Mouse (Mus musculus): ENCODE data around the gene Bag6. TPM values are rescaled to one million over a fixed set of nuclear protein-coding genes. Genes with fewer than 3 reads are reported as not detected.

Gene Bag6
- polyA plus RNA-seq, 1 experiment = 184 TPM

GRCm38 (mm10) chr17:35175968-35176367 lies 41.0 kb downstream of the Bag6 start, which contains the start of gene Aif1:
Gene Aif1, minus strand, starts transcription at chr17:35176068.
- H3K36me3 ChIP-seq (ENCODE audit: control insufficient read depth, insufficient read depth, low read length) = no peaks in the 10 kb centered on the region
- 60% methylated on average over 2 of the region's 2 CpGs for WGBS
- H3K27me3 ChIP-seq (ENCODE audit: control insufficient read depth, insufficient read depth, low read length) = no peaks in the 10 kb centered on the region
- TF ChIP-seq CTCF (IDR thresholded peaks at IDR 0.05; ENCODE audit: extremely low read depth, insufficient read length, insufficient replicate concordance, low read depth, low read length) (no peak), POLR2A (IDR thresholded peaks at IDR 0.05; ENCODE audit: low read depth, low read length) (no peak)
- H3K4me3 ChIP-seq (ENCODE audit: low read depth, low read length) = no peak within 1 kb of the TSS
- peaks cover 18% of the 10 kb centered on the region for H3K4me1 ChIP-seq (ENCODE audit: control insufficient read depth, insufficient read depth, insufficient read length, low read length)
- H3K27ac ChIP-seq (ENCODE audit: insufficient read depth, low read depth, low read length) = peak within 1 kb of the TSS; percentile 20; the same call in 1 of the 2 replicates

- Histone ChIP-seq H3K4me1 (ENCODE audit: control insufficient read depth, insufficient read depth, insufficient read length, low read length) (peaks cover 8% of the 10 kb centered on the region), H3K27ac (ENCODE audit: insufficient read depth, low read depth, low read length) (no peak overlapping the region), H3K4me3 (ENCODE audit: low read depth, low read length) (no peak overlapping the region), H3K27me3 (ENCODE audit: control insufficient read depth, insufficient read depth, low read length) (no peaks in the 10 kb centered on the region), H3K36me3 (ENCODE audit: control insufficient read depth, insufficient read depth, low read length) (no peaks in the 10 kb centered on the region)
- TF ChIP-seq CTCF (IDR thresholded peaks at IDR 0.05; ENCODE audit: extremely low read depth, insufficient read length, insufficient replicate concordance, low read depth, low read length) (peak; percentile 93), POLR2A (IDR thresholded peaks at IDR 0.05; ENCODE audit: low read depth, low read length) (no peak)
- 18% methylated on average over 5 of the region's 5 CpGs for WGBS
Measured at GRCm38 (mm10) chr17:35178528-35178927, 43.5 kb downstream of the Bag6 start.

- Histone ChIP-seq H3K4me3 (ENCODE audit: low read depth, low read length) (no peak overlapping the region), H3K27ac (ENCODE audit: insufficient read depth, low read depth, low read length) (no peak overlapping the region), H3K4me1 (ENCODE audit: control insufficient read depth, insufficient read depth, insufficient read length, low read length) (no peaks in the 10 kb centered on the region), H3K27me3 (ENCODE audit: control insufficient read depth, insufficient read depth, low read length) (no peaks in the 10 kb centered on the region), H3K36me3 (ENCODE audit: control insufficient read depth, insufficient read depth, low read length) (no peaks in the 10 kb centered on the region)
- 82% methylated on average over 5 of the region's 5 CpGs for WGBS
- no peak for TF ChIP-seq POLR2A (IDR thresholded peaks at IDR 0.05; ENCODE audit: low read depth, low read length)
- TF ChIP-seq CTCF (IDR thresholded peaks at IDR 0.05; ENCODE audit: extremely low read depth, insufficient read length, insufficient replicate concordance, low read depth, low read length) = no peak
Measured at GRCm38 (mm10) chr17:35180093-35180492, 45.1 kb downstream of the Bag6 start.

GRCm38 (mm10) chr17:35185639-35186611 lies 50.9 kb downstream of the Bag6 start:
- H3K4me1 ChIP-seq (ENCODE audit: control insufficient read depth, insufficient read depth, insufficient read length, low read length) = no peaks in the 10 kb centered on the region; the same call in none of the 2 replicates
- H3K4me3 ChIP-seq (ENCODE audit: low read depth, low read length) = peak overlapping the region; percentile 33
- no peaks in the 10 kb centered on the region for H3K36me3 ChIP-seq (ENCODE audit: control insufficient read depth, insufficient read depth, low read length)
- 3% methylated on average over 18 of the region's 18 CpGs for WGBS
- H3K27me3 ChIP-seq (ENCODE audit: control insufficient read depth, insufficient read depth, low read length) = no peaks in the 10 kb centered on the region
- TF ChIP-seq CTCF (IDR thresholded peaks at IDR 0.05; ENCODE audit: extremely low read depth, insufficient read length, insufficient replicate concordance, low read depth, low read length) (no peak), POLR2A (IDR thresholded peaks at IDR 0.05; ENCODE audit: low read depth, low read length) (no peak)
- peak overlapping the region; percentile 68 for H3K27ac ChIP-seq (ENCODE audit: insufficient read depth, low read depth, low read length)

DNA sequence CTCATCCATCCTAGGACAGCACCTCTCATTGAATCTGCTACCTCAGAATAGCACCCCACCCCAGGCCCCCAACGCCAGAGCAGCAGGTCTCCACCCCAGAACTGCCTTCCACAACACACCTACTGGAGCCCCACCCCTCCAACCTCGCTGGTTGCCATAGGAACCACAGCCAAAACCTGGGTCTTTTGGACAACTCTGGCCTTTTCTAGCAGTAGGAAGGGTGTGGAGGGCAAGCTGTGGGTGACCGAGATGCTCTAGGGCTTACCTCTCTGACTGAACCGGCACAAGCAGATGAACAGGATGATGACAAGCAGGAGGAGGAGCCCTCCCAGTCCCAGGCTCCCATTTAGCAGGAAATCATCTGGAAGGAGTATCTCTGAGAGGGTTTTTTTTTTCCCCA lies 51.7 kb downstream of the Bag6 start:
- Histone ChIP-seq H3K27ac (ENCODE audit: insufficient read depth, low read depth, low read length) (peak overlapping the region; percentile 19; the same call in 1 of the 2 replicates), H3K4me1 (ENCODE audit: control insufficient read depth, insufficient read depth, insufficient read length, low read length) (no peaks in the 10 kb centered on the region; the same call in none of the 2 replicates), H3K27me3 (ENCODE audit: control insufficient read depth, insufficient read depth, low read length) (no peaks in the 10 kb centered on the region), H3K36me3 (ENCODE audit: control insufficient read depth, insufficient read depth, low read length) (no peaks in the 10 kb centered on the region), H3K4me3 (ENCODE audit: low read depth, low read length) (peak overlapping the region; percentile 33)
- TF ChIP-seq POLR2A (IDR thresholded peaks at IDR 0.05; ENCODE audit: low read depth, low read length) (no peak; the same call in 1 of the 2 replicates), CTCF (IDR thresholded peaks at IDR 0.05; ENCODE audit: extremely low read depth, insufficient read length, insufficient replicate concordance, low read depth, low read length) (no peak)
- 6% methylated on average over 4 of the region's 4 CpGs for WGBS

DNA sequence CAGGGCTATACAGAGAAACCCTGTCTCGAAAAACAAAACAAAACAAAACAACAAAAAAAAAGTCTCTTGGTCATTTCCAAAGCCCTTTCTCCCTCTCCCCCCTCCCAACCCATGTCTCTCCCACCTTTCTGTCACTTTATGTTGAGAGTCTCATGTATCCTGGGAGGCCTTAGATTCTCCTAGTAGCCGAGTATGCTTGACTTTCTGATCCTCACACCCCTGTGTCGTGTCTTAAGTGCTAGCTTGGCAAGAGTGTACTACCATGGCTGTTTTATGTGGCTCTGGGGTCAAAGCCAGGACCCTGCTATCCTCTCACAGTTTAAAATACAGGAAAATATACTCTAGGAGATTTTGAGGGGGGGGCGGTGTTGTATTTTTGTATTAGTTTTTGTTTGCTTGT lies 52.4 kb downstream of the Bag6 start:
- Histone ChIP-seq H3K4me3 (ENCODE audit: low read depth, low read length) (no peak overlapping the region), H3K27me3 (ENCODE audit: control insufficient read depth, insufficient read depth, low read length) (no peaks in the 10 kb centered on the region), H3K4me1 (ENCODE audit: control insufficient read depth, insufficient read depth, insufficient read length, low read length) (no peaks in the 10 kb centered on the region; the same call in none of the 2 replicates), H3K27ac (ENCODE audit: insufficient read depth, low read depth, low read length) (peak overlapping the region; percentile 13; the same call in 1 of the 2 replicates), H3K36me3 (ENCODE audit: control insufficient read depth, insufficient read depth, low read length) (no peaks in the 10 kb centered on the region)
- WGBS = 70% methylated on average over 4 of the region's 4 CpGs
- TF ChIP-seq CTCF (IDR thresholded peaks at IDR 0.05; ENCODE audit: extremely low read depth, insufficient read length, insufficient replicate concordance, low read depth, low read length) (no peak), POLR2A (IDR thresholded peaks at IDR 0.05; ENCODE audit: low read depth, low read length) (no peak)

All from small intestine, adult 2 months (tissue).